Mouse (Mus musculus) megakaryocyte, embryonic 14.5 days (primary cell): Measurements from ENCODE around the gene D630045J12Rik.

Experiments used
- FLI1 ChIP-seq: IDR thresholded peaks from 2 replicates; pipeline ENCODE4 v1.6.1; 2012; ENCODE audit warnings: low read length, inconsistent platforms, mixed read lengths
- GATA1 ChIP-seq: IDR thresholded peaks from 3 replicates; pipeline ENCODE4 v1.6.1; 2012; ENCODE audit warnings: mixed read lengths, low read length, inconsistent platforms, borderline replicate concordance

- TF ChIP-seq FLI1: no peak
- TF ChIP-seq GATA1: no peak
These were observed 109.4 kb downstream of the D630045J12Rik start for GRCm38 (mm10) chr6:38144161-38144998.
